Mouse (Mus musculus): ENCODE results near the gene Sorcs2. TPM values are rescaled to one million over a fixed set of nuclear protein-coding genes. Genes with fewer than 3 reads are reported as not detected.
"Not testable (repeated sequence)": the region's sequence is repeated elsewhere in the genome, so short reads cannot be mapped to it uniquely, and the experiment has no call there.

The Sorcs2 gene
- total RNA-seq, 2 experiments from 2014 or later, result 8.3 to 8.7 TPM

DNA sequence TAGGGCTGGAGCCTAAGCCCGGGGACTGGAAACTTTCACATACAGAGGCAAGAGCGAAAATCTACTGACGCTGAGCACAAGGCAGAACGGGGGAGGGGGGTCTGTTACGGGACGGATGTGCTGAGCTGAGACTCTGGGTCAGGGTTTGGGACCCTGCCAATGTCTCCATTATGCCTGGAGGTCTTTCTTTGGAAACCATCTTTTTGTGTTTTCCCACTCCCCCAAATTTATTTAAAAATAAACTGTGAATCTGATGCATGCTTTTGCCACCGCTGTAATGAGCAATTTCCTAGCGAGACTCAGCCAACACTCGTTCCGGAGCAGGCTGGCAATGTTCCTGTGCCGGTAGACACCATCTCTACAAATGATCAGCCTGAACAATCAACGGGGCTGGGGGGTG lies 137.1 kb downstream of the Sorcs2 start:
- no peak for DNase-seq
- intact Hi-C loops (cut with DNase I; ENCODE audit: low total_unique reads), result no loop called here

- DNase-seq, result no peak
- intact Hi-C loops (cut with DNase I; ENCODE audit: low total_unique reads), result no loop called here
Observed at GRCm38 (mm10) chr5:36259691-36260124, 138.2 kb downstream of the Sorcs2 start.

- no peak for DNase-seq
- intact Hi-C loops (cut with DNase I; ENCODE audit: low total_unique reads), result no loop called here
Observed at GRCm38 (mm10) chr5:36258387-36259181, 139.4 kb downstream of the Sorcs2 start.

GRCm38 (mm10) chr5:36257008-36257407 lies 140.9 kb downstream of the Sorcs2 start:
- intact Hi-C loops (cut with DNase I; ENCODE audit: low total_unique reads), result no loop called here
- no peak for DNase-seq

- no peak for DNase-seq
- intact Hi-C loops (cut with DNase I; ENCODE audit: low total_unique reads), result no loop called here
Observed at GRCm38 (mm10) chr5:36254642-36255516, 143.1 kb downstream of the Sorcs2 start.

DNA sequence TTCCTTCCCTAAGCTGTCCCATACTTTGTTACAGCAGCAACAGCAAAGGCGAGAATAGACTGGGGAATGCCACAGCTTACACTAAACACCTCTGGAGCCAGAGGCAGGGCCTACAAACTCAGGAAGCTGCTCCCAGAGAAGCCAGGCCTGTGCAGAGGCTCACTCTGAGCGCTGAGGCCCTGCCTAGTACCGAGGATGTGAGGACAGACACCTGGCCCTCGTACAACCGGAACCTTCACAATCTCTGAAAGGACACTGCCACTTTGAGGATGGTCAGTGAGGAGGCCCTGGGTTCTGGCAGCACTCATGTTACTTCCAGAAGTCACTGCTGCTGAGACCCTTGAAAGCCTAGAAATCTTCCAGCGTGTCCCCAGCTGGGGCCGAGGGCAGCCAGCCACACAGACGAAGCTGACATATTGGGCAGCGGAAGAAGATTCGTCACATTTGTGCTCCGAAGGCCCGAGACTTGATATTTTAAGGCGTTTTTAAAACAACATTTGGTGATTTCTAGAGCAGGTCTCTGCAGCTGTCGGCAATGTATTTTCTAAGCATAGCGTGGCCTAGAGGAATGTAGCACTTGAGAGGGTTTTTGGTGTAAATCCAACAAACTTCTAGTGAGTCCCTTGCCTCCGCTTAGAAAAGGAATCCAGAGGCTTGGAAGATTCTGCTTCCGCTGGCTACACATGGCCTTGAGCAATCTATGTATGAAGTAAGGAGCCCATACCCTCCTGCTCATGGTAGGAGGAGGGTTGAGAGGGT lies 145.0 kb downstream of the Sorcs2 start:
- intact Hi-C loops (cut with DNase I; ENCODE audit: low total_unique reads), result no loop called here
- peak; percentile 19 for DNase-seq

GRCm38 (mm10) chr5:36248022-36248421 lies 149.9 kb downstream of the Sorcs2 start:
- no peak for DNase-seq
- intact Hi-C loops (cut with DNase I; ENCODE audit: low total_unique reads), result no loop called here

GRCm38 (mm10) chr5:36237526-36237925 lies 160.4 kb downstream of the Sorcs2 start:
- DNase-seq; intact Hi-C loops (cut with DNase I; ENCODE audit: low total_unique reads): not testable (repeated sequence)

DNA sequence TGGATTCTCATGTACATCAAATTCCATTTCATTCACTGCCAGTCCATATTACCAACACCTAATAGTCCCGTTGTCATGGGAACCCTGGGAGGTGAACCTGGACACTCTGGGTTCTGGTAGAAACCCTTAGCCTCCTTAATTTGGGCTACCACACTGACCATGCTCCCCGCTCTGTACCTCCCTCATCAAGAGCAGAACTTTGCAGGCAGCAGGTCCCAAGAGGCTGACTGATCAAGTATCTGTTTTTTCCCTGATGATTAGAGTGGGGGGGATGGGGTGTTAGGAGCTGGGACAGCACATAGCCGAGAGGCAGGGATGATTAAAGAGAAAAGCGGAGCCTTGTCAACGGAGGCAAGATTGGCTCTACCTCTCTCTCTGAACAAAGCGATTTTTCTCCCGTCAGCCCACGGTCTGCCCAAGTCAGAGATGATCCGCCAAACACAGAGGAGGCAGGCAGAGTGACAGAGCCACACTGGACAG lies 167.6 kb downstream of the Sorcs2 start:
- intact Hi-C loops (cut with DNase I; ENCODE audit: low total_unique reads), result no loop called here
- no peak for DNase-seq

- DNase-seq, result no peak
- intact Hi-C loops (cut with DNase I; ENCODE audit: low total_unique reads), result loop anchor here (10.0 kb wide), 2 partner anchors 84 to 194 kb away; no protein-coding TSS in a partner anchor
Observed at GRCm38 (mm10) chr5:36228405-36229370, 169.3 kb downstream of the Sorcs2 start.

GRCm38 (mm10) chr5:36226296-36226695 lies 171.6 kb downstream of the Sorcs2 start:
- intact Hi-C loops (cut with DNase I; ENCODE audit: low total_unique reads), result loop anchor here (10.0 kb wide), 2 partner anchors 81 to 191 kb away; no protein-coding TSS in a partner anchor
- DNase-seq, result peak; percentile 31

DNA sequence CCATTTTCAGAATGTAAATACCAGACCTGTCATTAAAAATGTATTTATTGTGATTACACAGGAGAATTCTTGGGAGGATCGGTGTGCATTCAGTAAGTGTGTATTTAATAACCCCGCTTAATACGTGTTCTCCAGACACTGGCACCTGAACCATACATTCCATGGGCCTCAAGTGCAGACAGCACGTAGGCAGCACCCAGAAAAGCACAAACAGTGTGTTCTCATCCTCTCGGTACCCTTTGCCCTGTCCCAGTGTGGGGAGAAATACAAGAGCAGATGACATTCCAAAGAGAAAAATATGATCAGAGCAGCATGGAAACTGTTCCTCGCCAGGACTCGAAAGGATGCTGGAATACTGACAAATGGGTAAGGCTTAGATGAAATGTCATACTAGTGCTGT lies 172.1 kb downstream of the Sorcs2 start:
- no peak for DNase-seq
- intact Hi-C loops (cut with DNase I; ENCODE audit: low total_unique reads), result loop anchor here (10.0 kb wide), 2 partner anchors 81 to 191 kb away; no protein-coding TSS in a partner anchor

DNA sequence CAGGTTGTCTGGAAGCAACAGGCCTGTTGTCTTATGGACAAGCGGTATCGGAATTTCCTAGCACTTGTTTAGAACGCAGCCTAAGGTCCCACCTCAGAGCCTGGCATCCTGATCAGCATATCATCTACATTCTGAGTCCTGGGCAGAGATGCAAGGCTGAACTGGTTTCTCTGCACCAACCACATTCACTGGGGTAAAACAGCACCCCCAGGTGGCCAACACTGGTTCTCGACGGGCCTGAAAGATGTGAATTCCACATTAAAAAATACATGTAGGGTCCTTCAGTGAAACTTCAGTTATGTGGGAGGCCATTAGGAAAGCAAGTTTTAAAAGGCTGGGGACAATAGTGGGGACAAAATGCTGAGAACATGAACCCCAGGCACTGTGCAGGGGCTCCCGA lies 174.2 kb downstream of the Sorcs2 start:
- DNase-seq, result peak; percentile 68
- intact Hi-C loops (cut with DNase I; ENCODE audit: low total_unique reads), result loop anchor here (10.0 kb wide), 2 partner anchors 79 to 189 kb away; no protein-coding TSS in a partner anchor

DNA sequence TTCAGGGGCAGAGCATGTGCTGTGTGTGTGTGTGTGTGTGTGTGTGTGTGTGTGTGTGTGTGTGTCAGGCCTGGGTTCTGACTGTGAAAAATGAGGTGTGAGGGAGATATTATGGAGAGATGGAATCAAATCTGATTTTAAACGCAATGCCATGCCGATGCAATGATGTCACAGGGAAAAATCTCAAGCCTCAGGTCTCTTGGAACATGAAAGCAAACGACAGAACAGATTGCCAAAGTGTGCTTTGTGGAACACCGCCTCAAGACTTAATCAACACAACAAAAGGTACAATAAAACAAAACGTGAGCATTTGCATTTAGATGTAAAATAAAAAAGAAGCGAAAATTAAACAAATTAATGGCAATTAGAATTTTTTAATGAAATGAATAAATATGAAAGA lies 177.3 kb downstream of the Sorcs2 start:
- DNase-seq, result no peak
- intact Hi-C loops (cut with DNase I; ENCODE audit: low total_unique reads), result loop anchor here (10.0 kb wide), 2 partner anchors 76 to 186 kb away; no protein-coding TSS in a partner anchor

- no peak for DNase-seq
- intact Hi-C loops (cut with DNase I; ENCODE audit: low total_unique reads), result loop anchor here (10.0 kb wide), 2 partner anchors 75 to 185 kb away; no protein-coding TSS in a partner anchor
Observed at GRCm38 (mm10) chr5:36220105-36220504, 177.8 kb downstream of the Sorcs2 start.

DNA sequence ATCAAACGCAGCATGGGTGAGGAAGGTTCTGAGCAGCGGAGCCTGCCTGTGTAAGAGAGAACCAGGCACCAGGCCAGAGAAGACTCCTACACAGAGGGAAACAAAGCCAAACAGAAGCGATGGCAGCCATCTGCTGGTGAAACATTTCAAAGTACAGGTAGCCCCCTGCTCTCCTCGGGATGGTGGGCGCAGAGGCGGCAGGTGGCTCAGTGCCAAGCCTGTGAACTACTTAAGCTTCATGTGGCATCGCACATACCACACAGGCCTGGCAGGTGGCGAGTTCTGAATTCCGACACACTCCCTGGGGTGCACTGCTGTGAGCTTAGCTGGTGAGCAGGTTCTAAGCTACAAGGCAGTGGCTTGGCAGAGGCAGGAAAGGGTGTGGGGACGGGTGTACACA lies 184.6 kb downstream of the Sorcs2 start:
- no peak for DNase-seq
- intact Hi-C loops (cut with DNase I; ENCODE audit: low total_unique reads), result no loop called here

DNA sequence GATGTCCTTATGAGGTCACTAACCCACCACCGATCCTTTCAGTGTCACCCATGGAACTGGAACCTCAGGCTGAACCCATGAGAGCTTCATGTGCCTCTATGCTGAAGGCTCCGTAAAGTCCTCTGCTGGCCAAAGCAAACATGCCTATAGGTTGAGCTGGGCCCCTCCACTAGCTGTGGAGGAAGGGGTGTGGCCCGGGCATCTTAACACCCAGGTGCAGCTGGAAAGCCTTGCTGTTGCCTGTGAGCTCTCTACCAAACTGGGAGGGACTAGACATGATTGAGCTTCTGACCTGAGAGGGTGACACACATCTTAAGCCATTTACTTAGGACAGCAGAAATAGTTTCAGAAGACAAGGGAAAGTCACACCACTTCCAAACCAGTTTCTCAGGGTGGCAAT lies 189.1 kb downstream of the Sorcs2 start:
- intact Hi-C loops (cut with DNase I; ENCODE audit: low total_unique reads), result no loop called here
- DNase-seq, result no peak

DNA sequence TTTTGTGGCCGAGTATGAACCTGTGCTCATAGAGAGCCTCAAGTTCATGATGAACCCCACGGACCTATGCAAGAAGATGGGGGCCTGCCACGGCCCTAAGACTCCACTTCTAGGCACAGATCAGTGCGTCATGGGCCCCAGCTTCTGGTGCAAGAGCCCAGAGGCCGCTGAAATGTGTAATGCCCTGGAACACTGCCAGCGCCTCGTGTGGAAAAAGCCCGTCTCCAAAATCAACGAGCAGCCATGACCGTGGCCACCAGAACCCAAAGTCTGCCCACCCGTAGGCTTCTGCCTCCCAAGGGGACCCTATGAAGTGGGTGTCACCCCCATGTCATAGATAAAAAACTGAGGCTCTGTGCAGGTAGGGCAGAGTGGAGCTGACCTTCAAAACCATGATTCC lies 192.5 kb downstream of the Sorcs2 start:
- DNase-seq, result no peak
- intact Hi-C loops (cut with DNase I; ENCODE audit: low total_unique reads), result no loop called here

All from gastrocnemius, postnatal 14 days (tissue).